Mouse (Mus musculus): Measurements from ENCODE around the gene Spn. TPM values are rescaled to one million over a fixed set of nuclear protein-coding genes. Genes with fewer than 3 reads are reported as not detected.

Spn gene
- polyA plus RNA-seq, 1 experiment, result 0.10 TPM

DNA sequence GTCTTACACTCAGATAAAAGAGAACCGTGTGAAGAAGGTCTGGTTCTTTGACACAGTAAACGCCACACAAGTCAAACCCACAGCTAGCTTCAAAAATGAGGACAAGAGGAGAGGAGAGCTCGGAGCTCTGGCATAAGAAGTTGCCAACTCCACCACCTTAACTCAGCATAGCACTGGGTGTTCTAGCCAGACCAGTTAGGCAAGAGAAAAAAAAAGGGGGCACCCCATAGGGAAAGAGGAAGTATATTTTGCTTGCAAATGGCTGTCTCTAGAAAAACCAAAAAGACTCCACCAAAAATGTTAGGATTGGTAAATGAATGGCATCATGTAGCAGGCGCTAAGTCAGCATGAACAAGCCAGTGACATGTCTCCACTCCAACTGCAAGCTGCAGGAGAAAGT, 26.4 kb upstream of the Spn start:
- no peak for TF ChIP-seq CTCF (IDR thresholded peaks at IDR 0.05; ENCODE audit: borderline replicate concordance, extremely low read depth, insufficient read depth, insufficient read length)
- no peak for TF ChIP-seq POLR2A (IDR thresholded peaks at IDR 0.05; ENCODE audit: borderline replicate concordance, extremely low read depth, insufficient read depth, insufficient read length, poor library complexity, severe bottlenecking)
- no peak for DNase-seq (ENCODE audit: low read depth)

DNA sequence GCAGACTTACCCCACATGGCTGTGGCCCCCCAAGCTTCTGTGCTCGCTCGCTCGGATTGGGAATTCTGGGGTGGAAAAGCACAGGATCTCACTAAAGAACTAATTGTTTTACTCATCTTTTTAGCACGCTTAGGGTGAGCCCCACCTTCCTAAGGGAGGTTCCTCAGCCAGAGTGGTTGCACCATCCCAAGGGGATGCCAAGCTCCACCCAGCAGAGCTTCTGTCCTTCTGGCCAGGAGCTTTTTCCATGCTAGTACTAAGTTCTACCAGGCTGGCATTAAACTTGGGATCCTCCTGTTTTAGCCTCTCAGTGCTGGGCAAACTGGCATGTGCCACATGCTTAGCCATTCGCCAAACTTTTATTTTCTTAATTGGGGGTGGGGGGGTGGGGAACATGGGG, 24.9 kb upstream of the Spn start:
- no peak for TF ChIP-seq CTCF (IDR thresholded peaks at IDR 0.05; ENCODE audit: borderline replicate concordance, extremely low read depth, insufficient read depth, insufficient read length)
- TF ChIP-seq POLR2A (IDR thresholded peaks at IDR 0.05; ENCODE audit: borderline replicate concordance, extremely low read depth, insufficient read depth, insufficient read length, poor library complexity, severe bottlenecking), result no peak
- DNase-seq (ENCODE audit: low read depth), result no peak

DNA sequence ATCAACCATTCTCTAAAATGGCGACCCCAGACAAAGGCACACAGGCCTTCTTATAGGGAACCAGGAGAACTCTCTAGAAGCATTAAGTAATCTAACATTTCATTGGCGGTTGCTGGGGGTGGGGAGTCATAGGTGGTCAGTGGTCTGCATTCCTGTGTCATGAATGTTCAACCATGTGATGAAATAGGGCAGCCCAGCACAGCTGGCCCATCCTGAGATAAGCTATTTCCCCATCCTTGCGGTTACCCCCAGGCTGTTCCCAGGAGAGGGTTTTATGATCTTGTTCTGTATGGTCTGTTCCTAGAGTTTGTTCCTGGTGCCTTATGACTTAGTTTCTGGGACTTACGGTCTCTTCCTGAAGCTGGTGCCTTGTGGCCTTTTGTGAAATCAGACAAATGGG, 19.9 kb upstream of the Spn start:
- TF ChIP-seq CTCF (IDR thresholded peaks at IDR 0.05; ENCODE audit: borderline replicate concordance, extremely low read depth, insufficient read depth, insufficient read length) (no peak), POLR2A (IDR thresholded peaks at IDR 0.05; ENCODE audit: borderline replicate concordance, extremely low read depth, insufficient read depth, insufficient read length, poor library complexity, severe bottlenecking) (no peak)

DNA sequence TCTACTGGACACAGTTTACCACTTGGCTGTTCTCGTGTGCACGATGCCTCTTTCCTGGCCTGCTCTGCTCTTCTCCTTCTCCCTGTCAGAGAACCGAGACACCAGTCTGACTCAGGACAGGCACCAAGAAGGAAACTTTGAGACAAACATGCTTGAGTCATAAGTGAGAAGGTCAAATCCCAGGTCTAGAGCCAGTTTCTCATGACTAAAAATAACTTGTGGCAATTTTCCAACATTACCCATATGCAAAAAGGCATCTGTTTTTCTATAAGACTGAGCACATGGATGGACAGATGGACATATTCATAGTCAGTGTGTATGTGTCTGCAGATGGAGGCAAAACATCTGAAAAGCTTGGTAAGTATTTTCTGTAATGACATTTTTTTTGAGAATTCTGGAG, 15.9 kb upstream of the Spn start:
- TF ChIP-seq CTCF (IDR thresholded peaks at IDR 0.05; ENCODE audit: borderline replicate concordance, extremely low read depth, insufficient read depth, insufficient read length), result no peak
- TF ChIP-seq POLR2A (IDR thresholded peaks at IDR 0.05; ENCODE audit: borderline replicate concordance, extremely low read depth, insufficient read depth, insufficient read length, poor library complexity, severe bottlenecking), result no peak
- no peak for DNase-seq (ENCODE audit: low read depth)

More for the DNA sequence above, 19.9 kb upstream of the Spn start:
- DNase-seq (ENCODE audit: low read depth), result no peak

DNA sequence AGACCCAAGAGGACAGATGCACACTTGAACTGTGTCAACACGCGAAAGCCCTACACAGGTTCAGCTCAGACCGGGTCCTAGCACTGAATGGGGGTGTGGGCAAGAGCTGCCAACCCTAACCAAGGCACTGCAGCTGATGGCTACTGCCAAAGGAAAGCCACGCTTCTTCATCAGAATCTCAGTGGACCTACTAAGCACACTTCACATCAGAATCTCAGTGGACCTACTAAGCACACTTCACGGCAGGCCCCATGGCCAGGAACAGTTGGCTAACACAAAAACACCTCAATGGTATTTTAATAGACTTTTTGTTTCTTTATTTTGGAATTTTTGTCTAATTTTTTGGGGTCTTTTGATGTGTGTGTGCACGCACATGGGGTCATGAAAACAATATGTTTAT, 14.8 kb upstream of the Spn start:
- no peak for TF ChIP-seq POLR2A (IDR thresholded peaks at IDR 0.05; ENCODE audit: borderline replicate concordance, extremely low read depth, insufficient read depth, insufficient read length, poor library complexity, severe bottlenecking)
- no peak for TF ChIP-seq CTCF (IDR thresholded peaks at IDR 0.05; ENCODE audit: borderline replicate concordance, extremely low read depth, insufficient read depth, insufficient read length)
- no peak for DNase-seq (ENCODE audit: low read depth)

DNA sequence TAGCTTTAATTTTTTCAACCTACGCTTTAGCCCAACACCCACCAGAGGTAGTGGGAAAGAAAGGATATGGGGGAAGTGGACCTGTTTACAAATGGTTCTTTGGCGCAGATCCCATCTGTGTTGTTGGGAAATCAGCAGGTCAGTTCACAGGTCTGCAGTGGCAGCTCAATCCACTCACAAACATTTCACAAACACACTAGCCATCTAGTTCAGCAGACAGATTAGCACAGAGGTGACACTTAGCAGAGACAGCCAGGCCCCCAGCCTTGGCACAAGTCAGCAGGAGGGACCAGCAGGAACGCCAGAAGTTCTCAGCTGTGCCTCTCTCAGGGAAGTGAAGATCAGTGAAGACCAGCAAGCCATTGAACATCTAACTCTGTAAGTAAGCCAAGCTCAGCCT, 10.3 kb upstream of the Spn start:
- TF ChIP-seq CTCF (IDR thresholded peaks at IDR 0.05; ENCODE audit: borderline replicate concordance, extremely low read depth, insufficient read depth, insufficient read length) (no peak), POLR2A (IDR thresholded peaks at IDR 0.05; ENCODE audit: borderline replicate concordance, extremely low read depth, insufficient read depth, insufficient read length, poor library complexity, severe bottlenecking) (no peak)
- no peak for DNase-seq (ENCODE audit: low read depth)

DNA sequence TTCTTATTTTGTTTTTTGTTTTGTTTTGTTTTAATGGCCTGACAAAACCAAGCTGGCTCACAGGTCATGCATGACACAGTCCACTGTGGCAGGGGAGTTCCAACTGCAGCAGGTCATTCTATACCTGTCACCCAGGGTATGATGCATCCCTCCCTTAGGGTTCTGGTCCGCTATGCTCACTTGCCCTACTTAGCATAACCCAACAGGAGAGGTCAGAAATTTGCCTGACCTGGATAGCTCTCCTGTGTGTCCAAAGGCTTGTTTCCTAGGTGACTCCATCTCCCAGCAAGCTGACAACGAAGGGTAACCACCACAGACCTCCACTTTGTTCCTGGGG, 8.6 kb upstream of the Spn start:
- DNase-seq (ENCODE audit: low read depth), result no peak
- no peak for TF ChIP-seq POLR2A (IDR thresholded peaks at IDR 0.05; ENCODE audit: borderline replicate concordance, extremely low read depth, insufficient read depth, insufficient read length, poor library complexity, severe bottlenecking)

DNA sequence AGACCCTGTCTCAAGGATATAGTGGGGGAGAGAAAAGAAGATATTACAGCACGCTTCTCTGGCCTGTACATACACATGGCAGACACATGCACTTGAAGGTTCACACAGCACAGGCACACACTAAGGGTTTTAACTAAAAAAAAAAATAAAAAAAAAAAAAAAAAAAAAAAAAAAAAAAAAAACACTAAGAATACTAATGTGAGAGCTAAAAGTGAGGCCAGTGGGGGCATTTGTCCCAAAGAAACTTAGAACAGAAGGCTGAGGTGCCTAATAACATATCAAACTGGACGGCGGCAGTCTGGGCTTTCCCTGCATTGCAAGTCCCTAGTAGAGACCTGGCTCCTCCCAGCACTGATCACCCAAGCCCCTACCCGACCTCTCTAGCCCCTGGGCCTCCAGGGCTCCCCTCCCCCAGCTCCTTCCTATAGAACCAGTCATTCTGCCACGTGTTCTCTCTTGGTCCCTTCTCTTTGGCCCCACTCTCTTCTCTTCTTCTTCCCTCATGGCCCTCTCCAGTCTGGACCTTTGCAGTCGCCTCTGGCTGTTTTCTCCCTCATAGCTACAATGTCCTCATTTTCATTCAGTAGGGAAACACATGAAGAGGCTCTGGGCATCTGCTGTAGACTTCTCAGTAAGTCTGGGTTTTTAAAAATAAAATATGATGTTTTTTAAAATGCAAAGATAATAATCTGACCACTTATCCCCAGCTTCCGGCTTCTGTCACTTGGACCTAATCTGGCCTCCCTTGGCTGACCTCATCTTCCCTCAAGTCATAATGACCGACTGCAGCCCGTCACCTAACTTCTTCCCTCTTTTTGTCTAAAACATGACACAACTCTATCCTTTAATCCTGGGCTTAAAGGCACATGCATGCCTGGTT, 8.0 kb upstream of the Spn start:
- TF ChIP-seq POLR2A (IDR thresholded peaks at IDR 0.05; ENCODE audit: borderline replicate concordance, extremely low read depth, insufficient read depth, insufficient read length, poor library complexity, severe bottlenecking) (no peak), CTCF (IDR thresholded peaks at IDR 0.05; ENCODE audit: borderline replicate concordance, extremely low read depth, insufficient read depth, insufficient read length) (no peak)
- DNase-seq (ENCODE audit: low read depth), result no peak

DNA sequence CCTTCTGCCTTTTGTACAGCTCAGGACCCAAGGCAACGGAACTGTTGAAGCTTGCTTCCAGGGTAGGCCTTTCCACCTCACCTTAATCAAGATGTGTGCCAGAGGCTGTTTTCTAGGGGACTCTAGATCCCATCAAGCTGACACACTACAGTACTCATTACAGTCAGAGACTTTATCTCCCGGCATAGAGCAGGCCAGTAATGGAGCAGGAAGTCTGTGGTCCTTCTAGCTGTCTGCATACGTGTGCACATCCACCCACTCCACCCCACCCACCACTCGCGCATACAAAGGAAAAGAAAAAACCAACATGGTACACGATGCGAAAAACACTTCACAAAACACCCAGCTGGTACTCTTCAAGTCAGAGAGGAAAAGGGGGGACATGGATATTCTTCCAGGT, 6.8 kb upstream of the Spn start:
- DNase-seq (ENCODE audit: low read depth), result no peak
- TF ChIP-seq CTCF (IDR thresholded peaks at IDR 0.05; ENCODE audit: borderline replicate concordance, extremely low read depth, insufficient read depth, insufficient read length), result no peak
- TF ChIP-seq POLR2A (IDR thresholded peaks at IDR 0.05; ENCODE audit: borderline replicate concordance, extremely low read depth, insufficient read depth, insufficient read length, poor library complexity, severe bottlenecking), result no peak

DNA sequence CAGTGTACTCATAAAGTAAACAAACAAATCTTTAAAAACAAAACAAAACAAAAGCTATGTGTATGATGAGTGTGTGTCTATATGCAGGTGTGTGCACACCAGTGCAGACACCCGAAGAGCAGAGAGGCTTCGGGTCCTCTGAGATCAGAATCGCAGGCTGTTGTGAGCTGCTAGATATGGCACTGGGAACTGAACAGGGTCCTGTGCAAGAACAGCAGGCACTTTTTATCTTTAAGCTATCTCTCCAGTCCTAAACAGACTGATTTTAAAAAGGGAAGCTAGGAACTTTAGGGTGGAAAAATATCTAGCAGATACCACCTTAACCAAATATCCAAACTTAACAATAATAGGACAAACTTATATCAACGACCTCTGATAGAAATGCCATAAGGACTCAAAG, 5.0 kb upstream of the Spn start:
- no peak for DNase-seq (ENCODE audit: low read depth)

DNA sequence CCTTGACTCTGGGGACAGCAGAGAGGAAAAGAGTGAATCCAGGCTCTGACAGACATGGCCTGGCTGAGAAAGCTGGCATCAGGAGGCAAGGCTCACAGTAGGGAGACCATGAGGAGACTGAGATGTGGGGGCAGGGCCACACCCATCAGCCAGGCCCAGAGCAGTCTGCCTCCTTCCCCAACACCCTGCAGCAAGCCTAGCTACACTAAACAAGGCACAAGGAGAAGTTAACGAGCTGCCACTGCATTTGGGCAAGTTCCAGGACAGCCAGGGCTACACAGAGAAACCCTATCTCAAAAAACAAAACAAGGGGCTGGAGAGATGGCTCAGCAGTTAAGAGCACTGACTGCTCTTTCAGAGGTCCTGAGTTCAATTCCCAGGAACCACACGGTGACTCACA, 4.6 kb upstream of the Spn start:
- TF ChIP-seq CTCF (IDR thresholded peaks at IDR 0.05; ENCODE audit: borderline replicate concordance, extremely low read depth, insufficient read depth, insufficient read length), result no peak
- no peak for TF ChIP-seq POLR2A (IDR thresholded peaks at IDR 0.05; ENCODE audit: borderline replicate concordance, extremely low read depth, insufficient read depth, insufficient read length, poor library complexity, severe bottlenecking)
- no peak for DNase-seq (ENCODE audit: low read depth)

More for the DNA sequence above, 5.0 kb upstream of the Spn start:
- TF ChIP-seq POLR2A (IDR thresholded peaks at IDR 0.05; ENCODE audit: borderline replicate concordance, extremely low read depth, insufficient read depth, insufficient read length, poor library complexity, severe bottlenecking) (no peak), CTCF (IDR thresholded peaks at IDR 0.05; ENCODE audit: borderline replicate concordance, extremely low read depth, insufficient read depth, insufficient read length) (no peak)

DNA sequence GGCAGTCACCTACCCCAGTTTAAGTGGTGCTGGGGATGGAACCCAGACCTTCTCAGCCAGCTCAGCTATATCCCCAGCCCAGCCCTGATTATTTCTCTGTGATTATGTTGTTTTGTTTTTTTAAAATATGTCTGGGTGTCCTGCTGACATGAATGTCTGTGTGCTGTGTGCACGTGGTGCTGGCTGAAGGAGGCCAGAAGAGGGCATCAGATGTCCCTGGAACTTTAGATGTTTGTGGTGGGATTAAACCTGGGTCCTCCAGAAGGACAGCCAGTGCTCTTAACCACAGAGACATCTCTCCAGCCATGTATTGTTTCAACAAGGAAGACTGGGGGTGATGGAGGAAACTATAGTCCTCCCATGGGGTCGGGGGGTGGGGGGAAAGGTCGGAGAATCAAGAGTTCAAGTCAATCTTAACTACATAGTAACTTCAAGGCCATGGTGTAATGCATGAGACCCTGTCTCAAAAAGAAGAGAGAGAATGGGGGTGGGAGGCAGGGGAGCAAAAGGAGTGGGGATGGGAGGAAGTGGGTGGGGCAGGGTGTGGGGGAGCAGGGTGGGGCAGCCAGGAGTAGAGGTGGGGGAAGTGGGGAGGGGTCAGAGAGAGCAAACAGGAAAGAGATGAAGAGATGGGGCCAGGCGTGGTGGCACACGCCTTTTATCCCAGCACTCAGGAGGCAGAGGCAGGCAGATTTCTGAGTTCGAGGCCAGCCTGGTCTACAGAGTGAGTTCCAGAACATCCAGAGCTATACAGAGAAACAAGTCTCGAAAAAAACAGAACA, 3.2 kb upstream of the Spn start:
- no peak for DNase-seq (ENCODE audit: low read depth)
- no peak for TF ChIP-seq POLR2A (IDR thresholded peaks at IDR 0.05; ENCODE audit: borderline replicate concordance, extremely low read depth, insufficient read depth, insufficient read length, poor library complexity, severe bottlenecking)
- no peak for TF ChIP-seq CTCF (IDR thresholded peaks at IDR 0.05; ENCODE audit: borderline replicate concordance, extremely low read depth, insufficient read depth, insufficient read length)
